Mouse (Mus musculus) brain, embryonic 14.5 days (tissue): ENCODE data around the gene Olfml2b.

Experiments
- CTCF ChIP-seq: fragments of 200-500 bp; IDR thresholded peaks from 2 replicates; pipeline ENCODE4 v1.5.1; 2012; ENCODE audit warnings: inconsistent platforms, mild to moderate bottlenecking, moderate library complexity, borderline replicate concordance; ENCODE audit not compliant: insufficient read depth, insufficient read length; ENCODE audit errors: extremely low read depth
- POLR2A ChIP-seq: fragments of 200-500 bp; IDR thresholded peaks from 2 replicates; pipeline ENCODE4 v1.6.1; 2012; ENCODE audit warnings: mild to moderate bottlenecking, inconsistent platforms, borderline replicate concordance; ENCODE audit not compliant: poor library complexity, insufficient read depth, insufficient read length, severe bottlenecking; ENCODE audit errors: extremely low read depth

DNA sequence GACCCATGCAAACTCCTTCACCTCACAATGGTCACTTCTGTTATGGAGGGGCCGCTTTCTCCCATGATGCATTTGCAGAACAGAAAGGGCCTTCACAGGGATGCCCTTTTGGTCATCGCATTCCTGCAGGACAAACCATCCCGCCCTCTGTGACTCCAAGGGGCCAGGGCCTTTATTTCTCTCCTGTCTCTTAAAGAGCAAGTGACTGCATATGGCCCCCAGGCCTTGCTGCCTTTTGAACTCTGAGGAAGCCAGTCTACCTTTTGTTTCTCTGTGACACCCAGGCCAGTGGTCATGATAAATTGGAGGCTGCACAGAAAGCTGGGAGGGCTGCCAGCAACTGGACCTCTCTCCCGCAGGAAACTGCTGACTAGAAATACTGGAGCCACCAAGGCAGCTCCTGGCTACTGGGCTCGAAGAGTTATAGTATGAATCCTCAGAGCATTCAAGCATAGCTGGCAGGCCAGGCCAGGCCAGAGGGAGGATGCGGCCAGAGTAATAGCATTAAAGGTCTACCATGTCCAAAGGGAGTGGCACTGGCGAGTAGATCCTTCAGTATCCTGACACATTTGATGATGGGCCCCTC, 53.5 kb downstream of the Olfml2b start:
- TF ChIP-seq POLR2A (no peak), CTCF (no peak)
